Mouse (Mus musculus): ENCODE data around the gene Hspa12b.

GRCm38 (mm10) chr2:131147043-131147365, 19.9 kb downstream of the Hspa12b start:
- TF ChIP-seq CTCF (IDR thresholded peaks at IDR 0.05; ENCODE audit: control insufficient read depth, insufficient read depth, low read length) (no peak), POLR2A (IDR thresholded peaks at IDR 0.05; ENCODE audit: borderline replicate concordance, control insufficient read depth, low read depth, low read length) (no peak)

Measured in bone marrow, adult 2 months (tissue).